Mouse (Mus musculus): ENCODE results near the gene Pip4p1. TPM values are rescaled to one million over a fixed set of nuclear protein-coding genes. Genes with fewer than 3 reads are reported as not detected.
"Not testable (repeated sequence)": the region's sequence is repeated elsewhere in the genome, so short reads cannot be mapped to it uniquely, and the experiment has no call there.

Pip4p1 gene
- polyA plus RNA-seq, 1 experiment from 2014 or later: 67.5 TPM

DNA sequence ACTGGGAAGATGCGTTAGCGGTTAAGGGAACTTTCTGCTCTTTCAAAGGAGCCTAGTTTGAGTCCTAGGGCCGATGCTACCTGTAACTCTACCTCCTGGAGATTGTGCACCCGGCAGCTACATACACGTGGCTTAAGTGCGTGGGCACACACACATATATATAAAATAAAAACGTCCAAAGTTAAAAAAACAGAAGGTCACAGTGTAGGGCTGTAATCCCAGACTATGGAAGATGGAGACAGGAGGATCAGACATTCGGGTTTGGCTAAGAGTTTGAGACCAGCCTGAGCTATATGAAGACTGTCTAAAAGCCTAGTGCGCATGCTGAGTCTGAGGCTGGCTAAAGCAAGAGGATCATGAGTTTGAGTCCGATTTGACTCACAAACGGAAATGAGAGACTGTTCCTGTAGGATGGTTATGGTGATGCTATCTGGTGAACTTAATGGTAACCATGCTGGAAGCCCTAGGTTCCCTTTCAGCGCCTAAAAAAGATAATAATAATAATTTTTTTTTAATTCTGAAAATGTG is 901 bp upstream of the Pip4p1 start:
- Histone ChIP-seq H3K4me3 (replicated peaks) (peak overlapping the region; percentile 85), H3K36me3 (peaks cover 19% of the 10 kb centered on the region), H3K4me2 (replicated peaks) (peak overlapping the region; percentile 68), H3K4me1 (replicated peaks) (peaks cover 10% of the 10 kb centered on the region; the same call in 1 of the 2 replicates), H3K27ac (peak overlapping the region; percentile 89), H3K27me3 (replicated peaks) (no peaks in the 10 kb centered on the region), H3K9me3 (no peaks in the 10 kb centered on the region), H3K9ac (peak overlapping the region; percentile 55)
- WGBS: 10% methylated on average over 12 of the region's 12 CpGs
- peak; percentile 0; the same call in 1 of the 2 replicates for ATAC-seq

DNA sequence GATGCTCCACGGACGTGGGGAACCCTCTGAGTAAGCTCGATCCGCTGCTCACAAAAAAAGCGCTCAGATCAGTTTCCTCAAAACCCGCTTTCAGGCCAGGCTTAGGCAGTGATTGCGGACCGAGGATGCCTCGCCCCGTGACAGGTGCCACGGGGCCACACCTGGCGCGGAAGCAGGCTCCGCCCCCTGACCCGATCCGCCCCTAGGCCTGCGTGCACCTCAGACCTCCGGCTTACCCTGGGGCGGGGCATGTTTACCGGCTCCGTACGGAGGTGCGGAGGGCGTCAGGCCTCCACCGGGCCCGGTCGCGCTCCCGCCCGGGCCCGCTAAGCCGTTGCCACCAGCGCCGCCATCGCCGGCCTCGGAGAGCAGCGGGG is 291 bp downstream of the Pip4p1 start:
- under 1% methylated on average over 38 of the region's 38 CpGs for WGBS

DNA sequence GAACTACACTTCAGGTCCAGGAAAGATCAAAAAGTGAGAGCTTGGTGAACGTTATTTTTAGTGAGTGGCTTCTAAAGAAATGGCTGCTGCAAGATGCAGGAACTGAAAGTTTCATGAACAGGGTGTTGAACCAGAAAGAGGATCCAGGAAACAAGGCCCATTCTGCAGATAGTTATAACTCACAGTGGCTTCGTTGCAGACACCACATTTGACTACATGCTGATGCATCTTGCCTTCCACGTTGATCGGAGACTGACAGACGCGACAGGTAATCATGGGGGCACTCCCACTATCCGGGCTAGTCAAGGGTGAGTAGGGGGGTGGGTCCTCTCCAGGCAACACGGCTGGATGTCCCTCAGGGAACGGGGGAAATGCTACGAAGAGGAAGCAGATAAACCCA is 705 bp downstream of the Pip4p1 start:
- Histone ChIP-seq H3K4me1 (replicated peaks) (peaks cover 16% of the 10 kb centered on the region; the same call in 1 of the 2 replicates), H3K27me3 (replicated peaks) (no peaks in the 10 kb centered on the region), H3K9ac (peak overlapping the region; percentile 85), H3K4me3 (replicated peaks) (peak overlapping the region; percentile 85), H3K9me3 (no peaks in the 10 kb centered on the region), H3K36me3 (peaks cover 23% of the 10 kb centered on the region), H3K4me2 (replicated peaks) (peak overlapping the region; percentile 76), H3K27ac (peak overlapping the region; percentile 91)
- no peak for ATAC-seq
- 11% methylated on average over 10 of the region's 10 CpGs for WGBS

More for the DNA sequence above, 291 bp downstream of the Pip4p1 start:
- Histone ChIP-seq H3K27ac (peak overlapping the region; percentile 91), H3K4me3 (replicated peaks) (peak overlapping the region; percentile 85), H3K27me3 (replicated peaks) (no peaks in the 10 kb centered on the region), H3K4me1 (replicated peaks) (peaks cover 16% of the 10 kb centered on the region; the same call in 1 of the 2 replicates), H3K9me3 (no peaks in the 10 kb centered on the region), H3K36me3 (peaks cover 23% of the 10 kb centered on the region), H3K4me2 (replicated peaks) (peak overlapping the region; percentile 76), H3K9ac (peak overlapping the region; percentile 85)
- ATAC-seq: peak; percentile 85

DNA sequence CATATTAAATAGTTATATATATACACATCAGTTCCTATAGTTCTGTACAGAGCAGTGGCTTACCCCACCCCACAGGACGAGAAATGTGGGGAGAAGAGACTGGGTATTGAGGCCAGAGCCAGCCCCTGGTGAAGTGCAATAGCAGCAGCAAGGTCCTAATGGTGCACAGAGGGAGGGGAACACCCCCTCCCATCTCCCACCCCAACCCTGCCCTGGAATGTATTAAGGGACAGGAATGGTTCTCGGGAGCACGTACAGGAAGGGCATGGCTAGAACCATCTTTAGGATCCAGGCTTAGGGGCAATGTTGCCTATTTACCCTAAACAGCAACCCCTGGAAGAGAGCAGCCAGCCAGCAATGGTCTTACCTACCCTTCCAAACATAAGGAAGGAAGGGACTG is 3.3 kb downstream of the Pip4p1 start:
- Histone ChIP-seq H3K9ac (no peak overlapping the region), H3K36me3 (peaks cover 23% of the 10 kb centered on the region), H3K27me3 (replicated peaks) (no peaks in the 10 kb centered on the region), H3K4me1 (replicated peaks) (peaks cover 16% of the 10 kb centered on the region; the same call in 1 of the 2 replicates), H3K9me3 (no peaks in the 10 kb centered on the region), H3K4me2 (replicated peaks) (no peak overlapping the region), H3K27ac (no peak overlapping the region), H3K4me3 (replicated peaks) (no peak overlapping the region)
- ATAC-seq: no peak
- WGBS: 70% methylated on average over 3 of the region's 3 CpGs

DNA sequence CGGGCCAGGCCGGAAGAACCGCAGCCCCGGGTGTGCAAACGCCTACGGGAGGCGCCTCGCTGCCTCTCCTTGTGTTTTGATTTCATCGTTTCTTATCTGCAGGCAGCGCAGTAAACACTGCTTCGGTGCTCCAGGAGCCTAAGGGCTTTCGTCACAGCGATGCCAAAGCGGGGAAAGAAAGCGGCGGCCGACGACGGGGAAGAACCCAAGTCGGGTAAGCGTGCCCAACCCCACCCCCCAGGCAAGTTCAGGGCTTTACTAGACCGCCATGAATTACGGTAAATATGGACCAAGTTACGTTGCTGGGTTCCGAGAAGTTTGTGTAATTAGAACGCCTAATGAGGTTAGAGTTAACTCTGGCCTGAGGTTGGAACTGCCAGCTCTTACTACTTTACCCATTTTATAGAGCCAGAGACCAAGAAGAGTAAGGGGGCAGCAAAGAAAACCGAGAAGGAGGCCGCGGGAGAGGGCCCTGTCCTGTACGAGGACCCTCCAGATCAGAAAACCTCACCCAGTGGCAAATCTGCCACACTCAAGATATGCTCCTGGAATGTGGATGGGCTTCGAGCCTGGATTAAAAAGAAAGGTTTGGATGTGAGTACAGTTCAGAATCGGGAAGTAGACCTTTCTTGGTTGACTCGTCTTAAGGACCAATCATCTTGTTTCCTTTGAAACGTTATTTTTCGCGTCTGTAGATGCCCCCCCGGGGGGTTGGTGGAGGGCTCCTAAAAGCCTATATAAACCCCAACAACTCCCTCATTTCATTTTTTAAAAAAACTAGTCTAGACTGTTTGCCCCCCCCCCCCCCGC is 5.3 kb downstream of the Pip4p1 start:
- Histone ChIP-seq H3K4me3 (replicated peaks) (peak overlapping the region; percentile 78), H3K27me3 (replicated peaks) (no peaks in the 10 kb centered on the region), H3K27ac (peak overlapping the region; percentile 93), H3K9me3 (no peaks in the 10 kb centered on the region), H3K4me2 (replicated peaks) (peak overlapping the region; percentile 69), H3K4me1 (replicated peaks) (peaks cover 16% of the 10 kb centered on the region; the same call in 1 of the 2 replicates), H3K36me3 (peaks cover 23% of the 10 kb centered on the region), H3K9ac (peak overlapping the region; percentile 77)
- WGBS: 1% methylated on average over 38 of the region's 38 CpGs
- peak; percentile 59 for ATAC-seq

DNA sequence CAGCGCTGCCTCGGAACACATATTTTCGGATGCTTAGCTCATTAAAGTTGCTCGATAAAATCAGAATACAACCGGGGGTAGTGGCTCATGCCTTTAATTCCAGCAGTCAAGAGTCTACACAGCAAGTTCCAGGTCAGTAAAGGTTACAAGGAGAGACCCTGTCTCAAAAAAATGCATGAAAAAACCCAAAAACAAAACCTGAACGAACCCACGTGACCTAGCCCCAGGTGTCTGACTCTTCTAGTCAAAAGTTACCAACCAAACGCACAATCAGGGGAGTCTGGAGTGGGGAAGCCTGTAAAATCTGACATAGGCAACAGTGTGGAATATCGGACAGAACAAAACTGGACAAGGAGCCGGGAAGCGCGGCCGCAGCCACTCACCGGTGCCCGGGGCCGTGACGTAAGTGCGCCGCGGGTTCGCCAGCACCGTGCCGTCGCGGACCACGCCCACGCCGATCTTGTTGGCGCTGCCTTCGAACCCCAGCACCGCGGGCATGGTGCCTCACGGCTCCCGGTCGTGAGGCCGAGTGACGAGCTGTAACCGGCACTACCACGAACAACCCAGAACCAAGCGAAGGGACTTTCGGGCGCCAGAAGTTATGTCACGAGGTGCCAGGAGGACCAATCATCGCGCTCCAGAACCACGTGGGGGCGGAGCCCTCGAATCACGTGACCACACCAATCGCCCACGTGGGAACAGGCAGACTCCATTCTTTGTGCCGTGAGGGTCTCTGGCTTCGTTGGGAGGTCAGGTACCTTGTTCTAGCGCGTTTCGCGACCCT is 6.2 kb downstream of the Pip4p1 start, which contains the start of the genes Osgep and Apex1:
Osgep (minus strand) TSS at position 613 of the 784 bp plus-strand sequence.
Apex1 (plus strand) TSS at position 688 of the 784 bp plus-strand sequence.
- Histone ChIP-seq H3K27me3 (replicated peaks) (no peaks in the 10 kb centered on the region), H3K4me2 (replicated peaks) (peak within 1 kb of the TSS; percentile 69), H3K9me3 (no peaks in the 10 kb centered on the region), H3K9ac (peak within 1 kb of the TSS; percentile 77), H3K4me1 (replicated peaks) (peaks cover 13% of the 10 kb centered on the region; the same call in 1 of the 2 replicates), H3K36me3 (peaks cover 28% of the 10 kb centered on the region), H3K4me3 (replicated peaks) (peak within 1 kb of the TSS; percentile 78), H3K27ac (peak within 1 kb of the TSS; percentile 93)
- peak; percentile 95 for ATAC-seq
- under 1% methylated on average over 57 of the region's 57 CpGs for WGBS

DNA sequence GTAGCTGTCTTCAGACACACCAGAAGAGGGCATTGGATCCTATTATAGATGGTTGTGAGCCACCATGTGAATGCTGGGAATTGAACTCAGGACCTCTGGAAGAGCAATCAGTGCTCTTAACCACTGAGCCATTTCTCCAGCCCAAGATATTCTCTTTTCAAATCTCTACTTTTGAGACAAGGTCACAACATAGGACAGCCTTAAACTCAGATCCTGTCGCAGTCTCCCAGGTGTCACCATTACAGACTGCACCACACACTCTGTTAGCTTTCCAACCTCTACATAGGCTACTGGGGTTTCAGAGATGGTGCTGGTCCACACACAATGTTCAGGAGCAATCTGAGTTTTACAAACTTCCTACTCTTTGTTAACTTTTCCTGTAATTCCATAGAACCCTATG is 7.2 kb downstream of the Pip4p1 start:
- not testable (repeated sequence) for H3K9me3 ChIP-seq; ATAC-seq; H3K27ac ChIP-seq; H3K27me3 ChIP-seq (replicated peaks); H3K4me1 ChIP-seq (replicated peaks)
- WGBS: 54% methylated on average over 1 of the region's 1 CpGs
- peaks cover 25% of the 10 kb centered on the region for H3K36me3 ChIP-seq
- 0 out of 2 replicates have a peak overlapping the region, but pooled peaks have one; percentile 77 for H3K9ac ChIP-seq
- peak overlapping the region; percentile 69 for H3K4me2 ChIP-seq (replicated peaks)
- H3K4me3 ChIP-seq (replicated peaks): peak overlapping the region; percentile 78

DNA sequence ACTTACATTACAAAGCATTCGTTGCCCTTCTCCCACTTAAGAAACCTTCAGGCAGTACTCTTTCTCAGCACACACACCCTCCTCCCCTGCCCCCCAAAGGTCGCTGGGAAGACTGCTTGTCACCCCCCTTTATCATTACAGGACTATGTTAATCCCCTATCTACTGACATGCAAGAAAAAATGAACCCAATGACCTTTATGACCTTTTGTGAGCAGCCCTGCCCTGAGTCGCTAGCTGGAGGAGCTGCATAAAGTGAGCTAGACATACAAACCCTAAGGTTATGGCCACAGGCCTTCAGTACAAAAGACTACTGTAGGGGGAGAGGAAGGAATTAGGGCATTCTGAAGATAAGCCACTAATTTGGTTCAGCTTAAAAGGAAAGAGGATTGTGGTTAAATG is 19.3 kb downstream of the Pip4p1 start:
- Histone ChIP-seq H3K9me3 (no peaks in the 10 kb centered on the region), H3K27me3 (replicated peaks) (no peaks in the 10 kb centered on the region), H3K27ac (no peak overlapping the region), H3K36me3 (peaks cover 16% of the 10 kb centered on the region), H3K4me3 (replicated peaks) (no peak overlapping the region), H3K9ac (no peak overlapping the region), H3K4me1 (replicated peaks) (no peaks in the 10 kb centered on the region), H3K4me2 (replicated peaks) (no peak overlapping the region)
- ATAC-seq: no peak
- 56% methylated on average over 3 of the region's 3 CpGs for WGBS

DNA sequence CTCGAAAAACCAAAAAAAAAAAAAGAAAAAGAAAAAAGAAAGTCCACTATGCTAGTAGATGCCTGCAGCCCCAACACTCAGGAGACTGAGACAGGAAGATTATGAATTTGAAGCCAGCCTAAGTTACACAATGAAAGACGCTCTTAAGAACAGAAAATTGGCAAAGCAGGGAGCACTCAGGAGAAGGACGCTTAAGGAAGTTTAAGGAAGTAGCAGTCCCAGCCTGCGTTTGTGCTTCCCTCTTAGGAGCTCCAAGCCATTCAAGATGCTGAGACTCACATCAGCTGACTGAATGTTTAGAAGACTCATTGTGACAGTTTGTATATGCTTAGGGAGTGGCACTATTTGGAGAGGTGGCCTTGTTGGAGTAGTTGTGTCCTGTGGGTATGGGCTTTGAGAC is 22.5 kb downstream of the Pip4p1 start:
- H3K4me2 ChIP-seq (replicated peaks): no peak overlapping the region
- no peak overlapping the region for H3K27ac ChIP-seq
- no peaks in the 10 kb centered on the region for H3K9me3 ChIP-seq
- no peak for ATAC-seq
- H3K4me3 ChIP-seq (replicated peaks): no peak overlapping the region
- WGBS: 72% methylated on average over 4 of the region's 4 CpGs
- H3K27me3 ChIP-seq (replicated peaks): no peaks in the 10 kb centered on the region
- H3K9ac ChIP-seq: no peak overlapping the region
- H3K4me1 ChIP-seq (replicated peaks): peaks cover 3% of the 10 kb centered on the region; the same call in 1 of the 2 replicates
- no peaks in the 10 kb centered on the region for H3K36me3 ChIP-seq

DNA sequence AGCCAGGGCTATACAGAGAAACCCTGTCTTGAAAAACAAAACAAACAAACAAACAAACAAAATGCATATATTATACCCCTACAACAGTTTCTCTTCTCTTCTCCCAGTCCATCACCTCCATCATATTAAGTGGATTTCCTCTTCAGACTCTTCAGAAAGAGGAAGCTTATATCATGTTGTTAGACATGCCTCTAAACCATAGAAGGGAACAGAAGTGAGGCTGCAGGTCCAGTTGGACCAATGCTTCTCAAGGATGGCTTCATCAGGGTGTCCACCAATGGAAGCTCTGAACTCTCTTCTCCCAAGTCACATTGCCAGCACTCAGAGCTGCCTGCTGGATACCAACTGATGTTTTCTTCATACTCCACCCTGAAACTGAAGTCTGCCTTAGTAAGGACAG is 25.3 kb downstream of the Pip4p1 start:
- ATAC-seq; H3K4me2 ChIP-seq (replicated peaks); H3K4me1 ChIP-seq (replicated peaks); H3K9ac ChIP-seq; H3K27me3 ChIP-seq (replicated peaks); H3K9me3 ChIP-seq; H3K36me3 ChIP-seq; H3K4me3 ChIP-seq (replicated peaks); H3K27ac ChIP-seq: not testable (repeated sequence)

DNA sequence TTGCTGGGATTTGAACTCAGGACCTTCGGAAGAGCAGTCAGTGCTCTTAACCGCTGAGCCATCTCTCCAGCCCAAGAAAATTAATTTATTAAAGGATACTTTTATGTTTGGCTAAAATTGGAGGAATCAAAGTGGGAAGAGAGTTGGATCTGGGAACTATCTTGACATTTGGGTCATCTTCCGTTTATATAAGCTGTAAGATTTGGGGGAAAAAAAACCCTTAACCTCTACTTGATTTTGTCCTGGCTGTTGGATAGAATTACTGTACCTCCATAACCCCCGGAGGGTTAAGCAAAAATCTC is 25.9 kb downstream of the Pip4p1 start:
- no peaks in the 10 kb centered on the region for H3K36me3 ChIP-seq
- peaks cover 3% of the 10 kb centered on the region; the same call in 1 of the 2 replicates for H3K4me1 ChIP-seq (replicated peaks)
- H3K27ac ChIP-seq: no peak overlapping the region
- no peak overlapping the region for H3K4me3 ChIP-seq (replicated peaks)
- H3K4me2 ChIP-seq (replicated peaks): no peak overlapping the region
- no peak overlapping the region for H3K9ac ChIP-seq
- WGBS: 81% methylated on average over 4 of the region's 4 CpGs
- no peaks in the 10 kb centered on the region for H3K9me3 ChIP-seq
- H3K27me3 ChIP-seq (replicated peaks): no peaks in the 10 kb centered on the region
- ATAC-seq: no peak

All from intestine, embryonic 15.5 days (tissue).